Mouse (Mus musculus) kidney, adult 2 months (tissue): Measurements from ENCODE around the gene Mapre1.

Experiments
- CTCF ChIP-seq: fragments of 200-500 bp; conservative IDR thresholded peaks from 2 replicates; pipeline ENCODE4 v1.5.1; 2011; ENCODE audit warnings: low read depth, mild to moderate bottlenecking, control low read depth, low read length, moderate library complexity, mixed read lengths; ENCODE audit not compliant: insufficient read depth, insufficient read length
- POLR2A ChIP-seq: fragments of 200-500 bp; IDR thresholded peaks from one replicate; pipeline ENCODE4 v1.6.1; 2011; ENCODE audit warnings: low read depth, low read length, control low read depth

GRCm38 (mm10) chr2:153710701-153711330 lies 30.3 kb upstream of the Mapre1 start:
- TF ChIP-seq POLR2A (no peak), CTCF (peak; percentile 63)
